Mouse (Mus musculus): ENCODE results near the gene Ptbp3. TPM values are rescaled to one million over a fixed set of nuclear protein-coding genes. Genes with fewer than 3 reads are reported as not detected.
"Not testable (repeated sequence)": the region's sequence is repeated elsewhere in the genome, so short reads cannot be mapped to it uniquely, and the experiment has no call there.

The Ptbp3 gene
- polyA plus RNA-seq, 1 experiment from 2014 or later = 30.3 TPM

DNA sequence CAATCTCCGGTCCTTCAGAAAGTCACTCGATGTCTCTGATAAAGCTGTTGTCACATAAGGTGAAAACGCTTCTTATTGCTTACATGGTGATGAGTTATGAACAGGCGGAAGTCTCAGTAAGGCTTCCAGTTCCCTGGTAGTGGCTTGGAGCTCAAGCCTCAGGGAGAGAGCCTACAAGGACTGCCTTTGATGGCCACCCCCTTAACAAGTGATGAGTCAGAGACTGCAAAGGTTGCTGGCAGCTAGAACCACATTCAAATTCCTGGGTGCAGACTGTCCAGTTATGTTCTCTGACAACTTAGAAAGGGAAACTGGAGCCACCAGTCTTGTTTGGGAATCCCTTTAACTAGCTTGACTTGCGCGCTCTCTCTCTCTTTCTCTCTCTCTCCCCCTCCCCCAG lies 11.0 kb upstream of the Ptbp3 start:
- 90% methylated on average over 6 of the region's 6 CpGs for WGBS
- no peak overlapping the region for H3K9ac ChIP-seq (ENCODE audit: low read length)
- no peaks in the 10 kb centered on the region for H3K27me3 ChIP-seq (ENCODE audit: control insufficient read depth, insufficient read depth, low read length)
- no peak overlapping the region for H3K27ac ChIP-seq (ENCODE audit: low read depth, low read length)
- no peaks in the 10 kb centered on the region for H3K9me3 ChIP-seq (ENCODE audit: control insufficient read depth, low read length)
- ATAC-seq (replicated peaks; ENCODE audit: low FRiP score) = no peak
- H3K4me3 ChIP-seq (ENCODE audit: low read depth, low read length) = no peak overlapping the region
- DNase-seq (ENCODE audit: low spot score) = no peak
- no peak overlapping the region for H3K4me2 ChIP-seq (ENCODE audit: low read depth, low read length, severe bottlenecking)
- no peaks in the 10 kb centered on the region for H3K4me1 ChIP-seq (replicated peaks; ENCODE audit: control insufficient read depth, insufficient read depth, low read length)
- H3K36me3 ChIP-seq (ENCODE audit: control insufficient read depth, insufficient read depth, low read length) = no peaks in the 10 kb centered on the region

DNA sequence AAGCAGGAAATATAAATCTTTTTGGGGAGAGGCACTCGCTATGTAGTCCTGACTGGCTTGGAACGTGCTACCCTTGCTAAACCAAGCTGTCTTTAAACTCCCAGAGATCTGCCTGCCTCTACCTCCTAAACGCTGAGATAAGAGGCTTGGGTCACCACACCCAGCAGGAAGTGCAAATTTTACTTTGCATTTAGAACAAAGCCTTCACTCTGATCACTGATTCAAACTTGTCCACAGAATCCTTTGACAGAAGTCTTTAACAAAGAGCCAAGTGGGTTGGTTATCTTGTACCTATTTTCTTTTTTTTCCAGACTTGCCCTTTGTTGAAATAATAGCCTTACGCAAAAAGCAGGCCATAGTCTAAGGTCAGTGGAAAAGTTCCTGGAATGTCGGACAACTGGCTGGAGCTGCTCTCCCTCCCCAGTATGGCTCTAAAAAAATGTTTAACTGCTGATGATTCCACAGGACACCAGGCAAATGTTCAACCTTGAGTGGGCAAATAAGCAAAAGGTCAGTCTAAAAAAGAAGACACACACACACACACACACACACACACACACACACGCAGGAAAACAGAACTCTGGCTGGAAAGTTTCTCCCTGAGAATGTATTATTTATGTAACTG lies 9.0 kb upstream of the Ptbp3 start:
- no peak overlapping the region for H3K9ac ChIP-seq (ENCODE audit: low read length)
- no peak overlapping the region for H3K27ac ChIP-seq (ENCODE audit: low read depth, low read length)
- H3K4me3 ChIP-seq (ENCODE audit: low read depth, low read length) = no peak overlapping the region
- no peaks in the 10 kb centered on the region for H3K4me1 ChIP-seq (replicated peaks; ENCODE audit: control insufficient read depth, insufficient read depth, low read length)
- no peak for DNase-seq (ENCODE audit: low spot score)
- no peak for ATAC-seq (replicated peaks; ENCODE audit: low FRiP score)
- H3K9me3 ChIP-seq (ENCODE audit: control insufficient read depth, low read length) = no peaks in the 10 kb centered on the region
- no peaks in the 10 kb centered on the region for H3K36me3 ChIP-seq (ENCODE audit: control insufficient read depth, insufficient read depth, low read length)
- WGBS = 83% methylated on average over 6 of the region's 6 CpGs
- no peak overlapping the region for H3K4me2 ChIP-seq (ENCODE audit: low read depth, low read length, severe bottlenecking)
- H3K27me3 ChIP-seq (ENCODE audit: control insufficient read depth, insufficient read depth, low read length) = no peaks in the 10 kb centered on the region

DNA sequence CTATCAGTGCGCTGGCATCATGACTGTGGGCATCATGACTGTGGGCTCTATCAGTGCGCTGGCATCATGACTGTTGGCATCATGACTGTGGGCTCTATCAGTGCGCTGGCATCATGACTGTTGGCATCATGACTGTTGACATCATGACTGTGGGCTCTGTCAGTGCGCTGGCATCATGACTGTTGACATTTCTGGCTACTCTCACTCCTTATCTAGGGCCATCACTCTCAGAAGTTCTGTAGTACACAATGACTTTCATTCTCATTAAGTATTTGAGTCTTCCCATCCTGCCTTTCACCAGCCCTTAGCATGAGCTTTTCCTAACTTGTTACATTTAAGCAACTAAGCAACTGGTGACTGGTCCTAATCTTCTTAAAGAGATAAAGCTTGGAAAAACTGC lies 8.2 kb upstream of the Ptbp3 start:
- not testable (repeated sequence) for ATAC-seq (replicated peaks; ENCODE audit: low FRiP score); H3K4me1 ChIP-seq (replicated peaks; ENCODE audit: control insufficient read depth, insufficient read depth, low read length); H3K9me3 ChIP-seq (ENCODE audit: control insufficient read depth, low read length); H3K4me2 ChIP-seq (ENCODE audit: low read depth, low read length, severe bottlenecking); H3K36me3 ChIP-seq (ENCODE audit: control insufficient read depth, insufficient read depth, low read length); H3K27ac ChIP-seq (ENCODE audit: low read depth, low read length); DNase-seq (ENCODE audit: low spot score); H3K9ac ChIP-seq (ENCODE audit: low read length); H3K27me3 ChIP-seq (ENCODE audit: control insufficient read depth, insufficient read depth, low read length); H3K4me3 ChIP-seq (ENCODE audit: low read depth, low read length)
- WGBS = 95% methylated on average over 4 of the region's 4 CpGs

DNA sequence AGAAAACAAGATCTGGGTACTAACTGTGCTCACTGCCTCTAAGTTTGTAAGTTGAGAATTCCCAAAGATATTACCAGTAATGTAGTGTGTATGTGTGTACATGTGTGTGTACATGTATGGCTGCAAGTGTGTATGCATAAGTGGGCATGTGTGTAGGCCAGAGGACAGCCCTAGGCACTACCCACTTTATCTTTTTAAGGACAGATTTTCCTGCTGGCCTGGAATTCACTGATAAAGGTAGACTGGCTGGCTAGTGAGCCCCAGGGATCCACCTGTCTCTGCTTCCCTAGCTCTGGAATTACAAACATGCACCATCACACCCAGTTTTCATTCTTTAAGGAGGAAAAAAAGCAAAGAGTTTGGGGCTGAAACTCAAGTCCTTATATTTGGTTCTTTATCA lies 6.0 kb upstream of the Ptbp3 start:
- no peak overlapping the region for H3K27ac ChIP-seq (ENCODE audit: low read depth, low read length)
- ATAC-seq (replicated peaks; ENCODE audit: low FRiP score) (no peak), DNase-seq (ENCODE audit: low spot score) (no peak)
- H3K4me1 ChIP-seq (replicated peaks; ENCODE audit: control insufficient read depth, insufficient read depth, low read length) = no peaks in the 10 kb centered on the region
- no peak overlapping the region for H3K4me3 ChIP-seq (ENCODE audit: low read depth, low read length)
- no peak overlapping the region for H3K4me2 ChIP-seq (ENCODE audit: low read depth, low read length, severe bottlenecking)
- H3K36me3 ChIP-seq (ENCODE audit: control insufficient read depth, insufficient read depth, low read length) = no peaks in the 10 kb centered on the region
- H3K9ac ChIP-seq (ENCODE audit: low read length) = no peak overlapping the region
- H3K27me3 ChIP-seq (ENCODE audit: control insufficient read depth, insufficient read depth, low read length) = no peaks in the 10 kb centered on the region; the same call in 1 of the 2 replicates
- H3K9me3 ChIP-seq (ENCODE audit: control insufficient read depth, low read length) = no peaks in the 10 kb centered on the region

DNA sequence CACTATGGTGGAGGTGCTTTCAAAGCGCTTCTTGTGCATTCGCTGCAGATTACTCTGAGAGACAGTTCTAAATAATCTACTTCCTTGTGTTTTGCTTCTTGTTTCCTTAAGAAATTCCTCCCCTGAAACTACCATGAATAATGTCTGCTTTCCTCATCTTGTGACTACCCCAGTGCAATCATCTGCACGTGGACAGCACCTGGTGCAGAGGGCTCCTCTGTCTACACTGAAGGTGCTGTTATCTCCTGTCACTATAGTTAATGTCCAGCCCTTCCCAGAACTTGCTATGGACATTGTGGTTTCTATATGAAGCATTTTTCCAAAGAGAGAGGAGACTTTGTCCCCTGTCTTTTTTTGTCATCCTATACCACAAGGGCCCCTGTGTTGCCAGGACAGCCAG lies 4.4 kb upstream of the Ptbp3 start:
- no peak overlapping the region for H3K4me3 ChIP-seq (ENCODE audit: low read depth, low read length)
- ATAC-seq (replicated peaks; ENCODE audit: low FRiP score) (no peak), DNase-seq (ENCODE audit: low spot score) (no peak)
- H3K36me3 ChIP-seq (ENCODE audit: control insufficient read depth, insufficient read depth, low read length) = no peaks in the 10 kb centered on the region
- H3K9me3 ChIP-seq (ENCODE audit: control insufficient read depth, low read length) = no peaks in the 10 kb centered on the region
- H3K4me1 ChIP-seq (replicated peaks; ENCODE audit: control insufficient read depth, insufficient read depth, low read length) = no peaks in the 10 kb centered on the region
- no peak overlapping the region for H3K27ac ChIP-seq (ENCODE audit: low read depth, low read length)
- H3K4me2 ChIP-seq (ENCODE audit: low read depth, low read length, severe bottlenecking) = no peak overlapping the region
- no peak overlapping the region for H3K9ac ChIP-seq (ENCODE audit: low read length)
- WGBS = 79% methylated on average over 3 of the region's 3 CpGs
- no peaks in the 10 kb centered on the region; the same call in 1 of the 2 replicates for H3K27me3 ChIP-seq (ENCODE audit: control insufficient read depth, insufficient read depth, low read length)

DNA sequence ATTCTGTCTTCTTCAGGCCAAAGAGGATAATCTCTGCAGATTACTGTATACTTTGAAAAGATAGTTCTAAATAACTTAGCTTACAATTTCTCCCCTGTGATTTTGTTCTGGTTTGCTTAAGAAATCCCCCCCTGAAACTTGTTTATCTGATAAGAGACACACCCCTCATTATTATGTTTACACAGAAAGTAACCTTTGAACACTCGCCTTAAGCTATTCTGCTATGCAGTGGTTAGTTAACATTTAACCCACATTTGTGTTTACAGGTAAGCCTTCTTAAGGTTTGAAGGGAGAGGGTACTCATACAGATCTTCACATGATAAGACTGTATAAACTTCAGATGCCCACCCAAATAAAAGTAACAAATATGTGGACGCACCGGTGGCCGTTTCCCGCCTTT lies 3.7 kb upstream of the Ptbp3 start:
- no peak for ATAC-seq (replicated peaks; ENCODE audit: low FRiP score)
- H3K36me3 ChIP-seq (ENCODE audit: control insufficient read depth, insufficient read depth, low read length) = no peaks in the 10 kb centered on the region
- DNase-seq (ENCODE audit: low spot score) = no peak
- H3K27ac ChIP-seq (ENCODE audit: low read depth, low read length) = no peak overlapping the region
- WGBS = 93% methylated on average over 5 of the region's 5 CpGs
- H3K9me3 ChIP-seq (ENCODE audit: control insufficient read depth, low read length) = no peaks in the 10 kb centered on the region
- no peaks in the 10 kb centered on the region for H3K4me1 ChIP-seq (replicated peaks; ENCODE audit: control insufficient read depth, insufficient read depth, low read length)
- no peak overlapping the region for H3K4me2 ChIP-seq (ENCODE audit: low read depth, low read length, severe bottlenecking)
- H3K9ac ChIP-seq (ENCODE audit: low read length) = no peak overlapping the region
- H3K4me3 ChIP-seq (ENCODE audit: low read depth, low read length) = no peak overlapping the region
- H3K27me3 ChIP-seq (ENCODE audit: control insufficient read depth, insufficient read depth, low read length) = no peaks in the 10 kb centered on the region; the same call in 1 of the 2 replicates

DNA sequence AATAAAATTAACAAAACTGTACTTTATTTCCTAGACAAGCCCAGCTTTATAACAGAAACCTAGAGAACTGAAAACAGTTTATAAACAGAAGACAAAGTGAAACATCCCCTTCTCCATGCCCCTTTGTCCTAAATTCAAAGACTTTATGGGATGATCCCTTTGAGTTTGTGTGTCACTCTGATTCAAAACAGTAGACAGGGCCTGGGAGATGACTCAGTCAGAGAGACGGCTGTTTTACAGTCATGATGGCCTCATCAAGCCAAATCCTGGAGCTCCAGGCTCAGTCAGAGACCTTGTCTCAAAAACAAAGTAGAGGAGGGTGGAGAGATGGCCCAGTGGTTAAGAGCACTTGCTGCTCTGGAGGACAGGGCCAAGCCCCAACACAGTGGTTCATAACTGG lies 2.7 kb upstream of the Ptbp3 start:
- Histone ChIP-seq H3K27me3 (ENCODE audit: control insufficient read depth, insufficient read depth, low read length) (peaks cover 2% of the 10 kb centered on the region; the same call in 1 of the 2 replicates), H3K27ac (ENCODE audit: low read depth, low read length) (no peak overlapping the region), H3K4me2 (ENCODE audit: low read depth, low read length, severe bottlenecking) (no peak overlapping the region), H3K9me3 (ENCODE audit: control insufficient read depth, low read length) (no peaks in the 10 kb centered on the region), H3K9ac (ENCODE audit: low read length) (no peak overlapping the region), H3K36me3 (ENCODE audit: control insufficient read depth, insufficient read depth, low read length) (no peaks in the 10 kb centered on the region), H3K4me1 (replicated peaks; ENCODE audit: control insufficient read depth, insufficient read depth, low read length) (no peaks in the 10 kb centered on the region), H3K4me3 (ENCODE audit: low read depth, low read length) (no peak overlapping the region)
- ATAC-seq (replicated peaks; ENCODE audit: low FRiP score) (no peak), DNase-seq (ENCODE audit: low spot score) (no peak)
- WGBS = 88% methylated on average over 1 of the region's 1 CpGs

DNA sequence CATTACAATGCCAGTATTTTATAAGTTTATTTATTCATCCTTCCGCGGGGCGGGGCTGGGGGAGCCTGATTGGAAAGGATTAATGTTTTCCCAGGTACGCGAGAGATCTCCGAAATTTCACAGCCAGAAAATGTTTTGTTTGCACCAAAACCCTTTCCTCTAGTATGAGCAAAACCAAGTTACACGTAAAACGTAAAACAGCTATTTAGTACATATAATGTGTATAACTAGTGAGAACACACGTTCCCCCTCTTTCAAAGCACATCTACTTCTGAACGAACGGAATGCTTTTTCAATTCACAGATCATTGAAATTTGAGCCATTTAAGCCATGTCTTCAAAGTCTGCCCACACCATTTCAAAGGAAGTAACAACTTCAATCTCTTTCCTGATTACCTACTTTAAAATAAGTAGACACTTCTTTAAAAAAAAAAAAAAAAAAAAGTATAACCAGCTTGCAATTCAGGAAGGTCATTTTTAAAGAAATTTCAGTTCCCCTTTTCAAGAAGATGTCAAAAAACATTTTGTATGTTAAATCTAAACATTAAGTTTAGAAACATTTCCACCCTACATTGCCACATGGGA lies 905 bp upstream of the Ptbp3 start:
- H3K9ac ChIP-seq (ENCODE audit: low read length) = peak overlapping the region; percentile 75; the same call in 1 of the 2 replicates
- no peak for ATAC-seq (replicated peaks; ENCODE audit: low FRiP score)
- H3K36me3 ChIP-seq (ENCODE audit: control insufficient read depth, insufficient read depth, low read length) = no peaks in the 10 kb centered on the region
- no peaks in the 10 kb centered on the region for H3K9me3 ChIP-seq (ENCODE audit: control insufficient read depth, low read length)
- H3K4me2 ChIP-seq (ENCODE audit: low read depth, low read length, severe bottlenecking) = peak overlapping the region; percentile 72
- H3K27me3 ChIP-seq (ENCODE audit: control insufficient read depth, insufficient read depth, low read length) = peaks cover 2% of the 10 kb centered on the region; the same call in 1 of the 2 replicates
- no peak overlapping the region for H3K27ac ChIP-seq (ENCODE audit: low read depth, low read length)
- H3K4me3 ChIP-seq (ENCODE audit: low read depth, low read length) = peak overlapping the region; percentile 68
- DNase-seq (ENCODE audit: low spot score) = no peak
- no peaks in the 10 kb centered on the region for H3K4me1 ChIP-seq (replicated peaks; ENCODE audit: control insufficient read depth, insufficient read depth, low read length)
- 15% methylated on average over 11 of the region's 11 CpGs for WGBS

Data from forebrain, embryonic 11.5 days (tissue).